Mouse (Mus musculus): Measurements from ENCODE around the gene Zfp688.
"Not testable (repeated sequence)": the region's sequence is repeated elsewhere in the genome, so short reads cannot be mapped to it uniquely, and the experiment has no call there.

Zfp688 gene

DNA sequence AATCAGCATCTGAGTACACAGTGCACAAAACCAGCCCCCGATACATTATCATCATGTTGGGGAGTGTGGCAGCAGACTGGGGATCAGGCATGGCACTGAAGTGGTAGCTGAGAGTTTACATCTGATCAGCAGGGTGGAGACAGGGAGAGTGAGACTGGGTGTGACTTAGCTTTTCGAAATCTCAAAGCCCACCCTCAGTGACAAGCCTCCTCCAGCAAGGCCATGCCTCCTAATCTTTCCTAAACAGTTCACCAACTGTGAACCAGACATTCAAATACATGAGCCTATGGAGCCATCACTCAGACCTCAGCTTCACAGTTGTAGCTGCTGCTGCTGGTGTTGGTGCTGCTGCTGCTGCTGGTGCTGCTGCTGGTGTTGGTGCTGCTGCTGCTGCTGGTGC is 10.4 kb downstream of the Zfp688 start:
- in situ Hi-C loops (cut with MseI, MboI): no loop called here

DNA sequence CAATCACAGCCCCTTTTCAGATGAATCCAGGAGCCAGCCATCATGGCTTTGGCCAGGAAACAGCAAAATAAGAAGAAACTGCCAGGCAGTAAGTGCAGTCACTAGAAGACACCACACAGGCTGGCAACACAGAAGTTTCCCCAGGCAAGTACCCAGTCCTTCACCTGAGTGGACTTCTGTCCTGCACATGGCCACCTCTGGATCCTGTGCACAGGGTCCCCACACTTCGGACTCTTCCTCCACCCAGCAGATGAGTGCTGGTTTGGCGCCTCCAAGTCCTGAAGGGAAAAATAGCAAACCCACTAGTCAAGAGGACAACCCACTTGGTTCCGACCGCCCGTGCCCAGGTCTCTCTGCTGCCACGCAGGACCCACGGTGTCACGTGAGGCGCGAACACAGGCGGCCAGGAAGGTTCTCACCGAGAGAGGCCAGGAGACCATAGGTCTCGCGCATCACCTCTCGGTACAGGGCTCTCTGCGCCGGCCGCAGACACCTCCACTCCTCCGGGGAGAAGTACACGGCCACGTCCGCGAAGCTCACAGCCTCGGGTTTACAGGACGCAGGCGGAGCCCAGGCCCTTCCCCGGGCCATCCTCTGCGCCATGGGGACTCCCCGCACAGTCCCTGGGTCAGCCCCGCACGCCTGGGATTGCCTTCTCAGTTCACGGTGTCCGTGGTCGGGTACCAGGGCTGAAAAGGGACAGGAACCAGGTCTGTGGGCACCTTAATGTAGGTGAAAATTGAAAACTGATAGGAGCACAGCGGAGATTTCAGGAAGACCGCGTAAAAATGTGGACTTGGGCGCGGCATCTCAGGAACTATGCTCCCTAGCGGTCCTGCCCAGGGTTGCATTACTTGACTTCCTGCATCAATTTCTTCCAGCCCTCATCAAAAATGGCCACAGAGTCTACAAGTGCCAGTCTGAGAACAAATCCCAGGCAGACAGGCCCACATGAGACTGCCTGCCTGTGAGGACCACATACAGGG is 15.6 kb downstream of the Zfp688 start, which contains the start of gene Zfp764:
Gene Zfp764, minus strand, starts transcription at position 821 of the 986 bp plus-strand sequence.
- in situ Hi-C loops (cut with MseI, MboI): not testable (repeated sequence)

DNA sequence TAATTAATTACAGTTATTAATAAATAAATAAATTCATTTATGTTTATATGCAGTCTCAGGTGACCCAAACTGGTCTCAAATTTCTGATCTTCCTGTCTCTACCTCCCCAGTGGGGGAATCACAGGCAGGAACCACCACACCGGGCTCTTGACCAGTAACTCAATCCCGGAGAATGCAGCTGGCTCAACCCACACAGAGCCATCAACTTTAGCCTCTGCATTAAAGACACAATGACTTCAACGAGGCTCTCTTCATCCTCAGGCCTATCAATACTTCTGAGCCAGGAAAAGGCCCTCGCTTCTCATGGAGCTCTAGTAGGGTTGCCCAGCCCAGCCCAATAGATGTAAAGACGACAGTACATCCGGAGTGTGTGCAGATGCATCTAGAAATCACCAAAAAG is 17.8 kb downstream of the Zfp688 start:
- in situ Hi-C loops (cut with MseI, MboI): not testable (repeated sequence)

DNA sequence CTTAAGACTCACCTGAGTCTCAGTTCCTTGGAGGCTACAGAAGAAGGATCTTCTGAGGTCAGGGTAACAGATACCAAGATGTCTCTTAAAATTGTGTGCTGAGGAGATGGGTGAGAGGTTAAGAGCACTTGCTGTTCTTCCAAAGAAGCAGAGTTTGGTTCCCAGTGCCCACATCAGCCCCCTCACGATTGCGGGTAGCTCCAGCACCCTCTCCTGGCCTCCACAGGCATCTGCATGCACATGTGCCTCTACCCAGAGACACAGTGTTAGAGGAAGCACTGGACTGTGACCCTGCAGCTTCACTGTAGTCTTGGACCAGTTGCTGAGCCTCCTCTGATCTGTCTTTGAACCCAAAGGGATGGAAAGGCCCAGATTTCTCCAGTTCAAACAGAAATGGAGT is 18.9 kb downstream of the Zfp688 start:
- in situ Hi-C loops (cut with MseI, MboI): no loop called here

DNA sequence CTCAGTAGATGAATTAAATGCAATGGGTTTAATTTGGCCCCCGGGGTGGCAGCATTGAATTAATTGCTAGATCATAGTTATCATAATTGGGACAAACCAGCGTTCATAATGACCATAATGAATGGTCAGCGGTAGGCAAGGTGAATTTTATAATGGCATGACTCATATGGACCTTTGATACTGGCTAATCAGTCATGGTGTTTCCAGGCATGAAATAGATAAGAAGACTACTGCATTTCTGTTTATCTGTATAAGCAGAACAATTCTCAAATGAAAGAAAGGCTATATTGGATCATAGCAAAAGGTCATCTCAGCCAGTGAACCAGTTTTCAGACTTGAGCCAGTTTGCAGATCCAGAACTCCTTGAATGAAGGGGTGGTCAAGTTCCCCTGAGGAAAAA is 21.5 kb downstream of the Zfp688 start:
- in situ Hi-C loops (cut with MseI, MboI): no loop called here

DNA sequence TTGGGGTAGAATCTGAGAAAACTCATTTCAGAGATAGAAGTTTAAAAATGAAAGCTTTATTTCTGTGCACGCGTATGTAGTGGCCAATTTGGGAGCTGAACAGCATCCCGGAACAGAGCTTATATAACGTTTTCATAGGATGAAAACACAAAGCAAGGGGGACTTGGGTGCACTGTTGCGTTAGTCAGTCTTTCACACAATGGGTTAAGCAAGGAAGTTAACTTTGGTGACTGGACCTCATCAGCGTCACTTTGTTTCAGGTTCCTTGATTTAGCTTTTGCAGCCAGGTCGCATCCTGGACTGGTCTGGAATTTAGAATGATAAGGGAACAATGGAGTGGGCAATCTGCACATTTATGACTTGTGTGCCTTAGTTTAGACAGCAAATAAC is 27.9 kb downstream of the Zfp688 start:
- in situ Hi-C loops (cut with MseI, MboI): no loop called here

DNA sequence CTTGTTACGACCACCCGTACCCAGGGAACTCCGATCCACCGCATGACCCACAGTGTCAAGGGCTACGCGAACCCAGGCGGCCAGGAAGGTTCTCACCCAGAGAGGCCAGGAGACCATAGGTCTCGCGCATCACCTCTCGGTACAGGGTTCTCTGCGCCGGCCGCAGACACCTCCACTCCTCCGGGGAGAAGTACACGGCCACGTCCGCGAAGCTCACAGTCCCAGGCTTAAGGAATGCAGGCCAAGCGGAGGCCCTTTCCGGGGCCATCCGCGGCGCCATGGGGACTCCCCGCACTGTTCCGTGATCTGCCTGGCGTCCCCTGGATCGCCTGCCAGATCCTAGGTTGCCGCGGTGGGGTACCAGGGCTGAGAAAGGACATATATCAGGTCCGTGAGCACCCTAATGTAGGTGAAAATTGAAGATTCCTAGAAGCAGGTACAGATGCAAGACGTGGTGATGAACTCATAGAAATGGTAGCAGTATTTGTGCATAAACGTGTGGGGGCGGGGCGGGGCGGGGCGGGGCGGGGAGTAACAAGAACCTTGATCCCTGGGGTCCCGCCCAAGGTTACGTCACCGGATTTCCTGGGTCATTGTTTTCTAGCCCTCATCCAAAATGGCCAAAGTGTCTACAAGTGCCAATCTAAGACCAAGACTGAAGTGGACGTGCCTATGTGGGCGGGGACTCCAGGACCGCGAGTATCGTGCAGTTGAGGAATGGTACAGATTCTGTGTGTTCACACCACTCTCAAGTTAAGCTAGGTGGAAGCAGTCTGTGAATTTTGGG is 28.5 kb downstream of the Zfp688 start, which contains the start of gene E430018J23Rik:
Gene E430018J23Rik, minus strand, starts transcription at position 473 of the 787 bp plus-strand sequence.
- in situ Hi-C loops (cut with MseI, MboI): no loop called here

DNA sequence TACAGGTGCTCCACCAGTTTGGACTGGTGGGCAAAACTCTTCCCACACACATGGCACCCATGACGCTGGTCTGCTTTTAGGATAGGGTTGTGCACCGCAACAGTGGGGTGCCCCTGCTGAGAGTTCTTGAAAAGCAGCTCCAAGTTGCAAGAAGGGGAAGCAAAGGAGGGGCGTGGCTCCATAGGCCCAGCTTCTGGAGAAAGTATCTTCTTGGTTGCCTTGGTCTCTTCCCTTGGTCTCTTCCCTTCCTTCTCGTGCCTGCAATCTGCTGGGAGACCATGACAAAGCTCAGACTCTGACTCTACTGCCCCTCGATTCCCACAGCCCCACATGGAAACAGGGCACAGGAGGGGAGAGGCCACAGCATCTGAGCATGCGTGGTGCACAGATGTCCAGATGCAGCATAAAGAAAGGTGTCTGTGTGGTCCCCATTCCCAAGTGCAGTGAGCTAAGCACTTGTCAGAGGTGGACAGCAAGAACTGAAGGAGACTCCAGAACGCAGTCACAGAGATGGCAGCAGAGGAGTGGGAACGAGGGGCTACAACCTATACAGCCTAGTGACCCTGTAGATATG is 29.5 kb downstream of the Zfp688 start:
- in situ Hi-C loops (cut with MseI, MboI): no loop called here

DNA sequence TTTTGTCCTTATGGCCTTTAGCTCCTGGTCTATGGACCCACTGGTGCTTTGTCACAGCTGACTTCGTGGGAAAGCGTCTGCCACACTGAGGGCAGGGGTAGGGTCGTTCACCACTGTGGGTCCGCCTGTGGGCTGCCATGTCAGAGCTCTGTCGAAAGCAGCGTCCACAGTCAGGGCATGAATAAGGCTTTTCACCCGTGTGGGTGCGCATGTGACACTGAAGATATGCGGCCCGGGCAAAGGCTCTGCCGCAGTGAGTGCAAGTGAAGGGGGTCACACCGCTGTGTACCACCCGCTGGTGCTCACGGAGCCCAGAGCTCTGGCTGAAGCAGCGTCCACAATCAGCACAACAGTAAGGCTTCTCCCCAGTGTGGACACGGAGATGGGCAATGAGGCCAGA is 30.3 kb downstream of the Zfp688 start:
- in situ Hi-C loops (cut with MseI, MboI): no loop called here

DNA sequence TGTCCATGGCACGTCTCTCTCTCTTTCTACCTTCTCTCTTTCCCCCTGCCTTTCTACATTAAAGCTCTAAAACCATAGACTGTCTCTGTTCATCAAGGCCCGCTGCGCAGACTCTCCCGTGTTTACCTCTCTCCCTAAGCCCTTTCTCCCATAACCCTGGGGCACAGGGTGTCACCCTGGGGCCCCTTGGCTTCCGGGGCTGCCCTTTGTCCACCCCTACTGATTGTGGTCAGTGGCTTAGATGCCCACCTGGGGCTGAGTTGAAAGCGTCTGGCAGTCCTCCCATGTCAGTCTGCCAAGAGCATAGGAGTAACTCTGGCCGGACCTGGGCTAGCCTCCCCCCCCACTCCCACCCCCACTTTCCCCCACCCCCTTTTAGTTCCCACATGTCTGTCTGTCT is 31.6 kb downstream of the Zfp688 start:
- in situ Hi-C loops (cut with MseI, MboI): no loop called here

DNA sequence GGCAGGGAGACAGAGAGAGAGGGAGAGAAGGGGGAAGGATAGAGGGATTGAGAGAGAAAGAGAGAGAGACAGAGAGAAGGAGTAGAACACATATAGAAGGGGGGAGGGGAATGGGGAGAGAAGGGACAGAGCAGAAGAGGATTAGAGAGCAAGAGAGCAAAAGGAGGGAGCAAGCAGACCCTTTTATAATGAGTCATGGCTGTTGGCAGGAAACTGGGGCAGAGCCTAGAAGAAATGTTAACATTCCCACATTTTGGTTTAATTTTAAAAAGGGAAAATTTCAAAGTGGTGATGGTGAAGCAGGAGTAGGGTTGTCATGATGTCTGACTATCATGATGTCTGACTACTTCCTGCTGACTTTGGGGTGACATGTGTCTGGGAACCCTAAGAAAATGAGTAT is 33.7 kb downstream of the Zfp688 start:
- in situ Hi-C loops (cut with MseI, MboI): not testable (repeated sequence)

DNA sequence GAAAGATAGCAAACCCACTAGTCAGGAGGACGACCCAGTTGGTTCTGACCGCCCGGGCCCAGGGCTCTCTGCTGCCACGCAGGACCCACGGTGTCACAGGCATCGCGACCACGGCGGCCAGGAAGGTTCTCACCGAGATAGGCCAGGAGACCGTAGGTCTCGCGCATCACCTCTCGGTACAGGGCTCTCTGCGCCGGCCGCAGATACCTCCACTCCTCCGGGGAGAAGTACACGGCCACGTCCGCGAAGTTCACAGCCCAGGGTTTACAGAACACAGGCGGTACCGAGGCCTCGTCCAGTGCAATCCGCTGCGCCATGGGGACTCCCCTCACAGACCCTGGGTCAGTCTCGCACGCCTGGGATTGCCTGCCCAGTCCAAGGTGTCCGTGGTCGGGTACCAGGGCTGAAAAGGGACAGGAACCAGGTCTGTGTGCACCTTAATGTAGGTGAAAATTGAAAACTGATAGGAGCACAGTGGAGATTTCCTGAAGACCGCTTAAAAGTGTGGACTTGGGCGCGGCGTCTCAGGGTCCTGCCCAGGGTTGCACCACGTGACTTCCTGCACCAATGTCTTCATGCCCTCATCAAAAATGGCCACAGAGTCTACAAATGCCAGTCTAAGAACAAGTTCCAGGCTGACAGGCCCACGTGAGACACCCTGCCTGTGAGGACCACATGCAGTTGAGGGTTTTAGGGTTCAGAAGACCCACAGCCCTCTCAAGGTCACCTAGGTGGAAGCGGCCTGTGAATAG is 35.1 kb downstream of the Zfp688 start, which contains the start of gene 9130019O22Rik:
Gene 9130019O22Rik, minus strand, starts transcription at position 526 of the 752 bp plus-strand sequence.
- in situ Hi-C loops (cut with MseI, MboI): no loop called here

DNA sequence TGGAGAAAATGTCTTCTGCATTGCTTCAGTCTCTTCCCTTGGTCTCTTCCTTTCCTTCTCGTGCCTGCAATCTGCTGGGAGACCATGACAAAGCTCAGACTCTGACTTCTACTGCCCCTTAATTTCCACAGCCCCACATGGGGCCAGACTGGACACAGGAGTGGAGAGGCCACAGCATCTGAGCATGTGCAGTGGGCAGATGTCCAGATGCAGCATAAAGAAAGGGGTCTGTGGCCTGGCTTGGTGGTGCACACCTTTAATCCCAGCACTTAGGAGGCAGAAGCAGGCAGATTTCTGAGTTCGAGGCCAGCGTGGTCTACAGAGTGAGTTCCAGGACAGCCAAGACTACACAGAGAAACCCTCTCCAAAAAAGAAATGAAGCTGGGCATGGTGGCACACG is 36.3 kb downstream of the Zfp688 start:
- in situ Hi-C loops (cut with MseI, MboI): not testable (repeated sequence)

DNA sequence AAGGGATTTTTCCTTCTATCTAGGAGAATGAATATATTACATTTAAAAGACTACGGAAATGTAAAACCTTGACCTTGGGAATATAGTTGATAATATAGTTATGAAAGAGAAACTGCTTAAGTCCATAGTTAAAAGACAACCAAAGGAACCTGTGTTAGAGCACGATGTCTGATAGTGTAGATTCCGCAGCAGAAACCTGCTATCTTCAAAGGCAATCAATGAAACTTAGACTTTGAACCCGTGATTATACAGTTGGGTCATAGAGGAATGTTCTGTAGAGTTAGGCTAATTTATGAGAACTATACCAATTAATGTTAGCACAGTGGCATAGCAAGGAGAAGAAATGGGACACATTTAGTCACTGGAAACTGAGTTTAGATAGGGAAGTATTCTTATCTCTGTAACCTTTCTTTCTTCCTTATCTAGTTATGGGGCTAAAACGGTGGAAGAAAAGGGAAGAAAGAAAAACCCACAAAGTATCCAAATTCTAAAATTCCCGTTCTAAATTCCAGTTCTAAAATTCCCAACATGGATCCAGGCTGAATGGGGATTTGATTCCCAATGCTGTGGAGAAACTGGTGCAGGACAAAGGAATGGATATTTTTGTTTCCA is 43.5 kb downstream of the Zfp688 start:
- in situ Hi-C loops (cut with MseI, MboI): no loop called here

DNA sequence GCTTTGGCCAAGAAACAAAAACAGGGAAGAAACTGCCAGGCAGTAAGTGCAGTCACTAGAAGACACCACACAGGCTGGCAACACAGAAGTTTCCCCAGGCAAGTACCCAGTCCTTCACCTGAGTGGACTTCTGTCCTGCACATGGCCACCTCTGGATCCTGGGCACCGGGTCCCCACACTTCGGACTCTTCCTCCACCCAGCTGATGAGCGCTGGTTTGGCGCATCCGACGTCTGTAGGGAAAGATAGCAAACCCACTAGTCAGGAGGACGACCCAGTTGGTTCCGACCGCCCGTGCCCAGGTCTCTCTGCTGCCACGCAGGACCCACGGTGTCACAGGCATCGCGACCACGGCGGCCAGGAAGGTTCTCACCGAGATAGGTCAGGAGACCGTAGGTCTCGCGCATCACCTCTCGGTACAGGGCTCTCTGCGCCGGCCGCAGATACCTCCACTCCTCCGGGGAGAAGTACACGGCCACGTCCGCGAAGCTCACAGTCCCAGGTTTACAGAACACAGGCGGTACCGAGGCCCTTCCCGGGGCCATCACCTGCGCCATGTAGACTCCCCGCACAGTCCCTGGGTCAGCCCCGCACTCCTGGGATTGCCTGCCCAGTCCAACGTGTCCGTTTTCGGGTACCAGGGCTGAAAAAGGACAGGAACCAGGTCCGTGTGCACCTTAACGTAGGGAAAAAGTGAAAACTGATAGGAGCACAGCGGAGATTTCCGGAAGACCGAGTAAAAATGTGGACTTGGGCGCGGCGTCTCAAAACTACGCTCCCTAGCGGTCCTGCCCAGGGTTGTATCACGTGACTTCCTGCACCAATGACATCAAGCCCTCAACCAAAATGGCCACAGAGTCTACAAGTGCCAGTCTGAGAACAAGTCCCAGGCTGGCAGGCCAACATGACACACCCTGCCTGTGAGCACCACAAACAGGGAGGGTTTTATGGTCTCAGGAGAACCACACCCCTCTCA is 46.3 kb downstream of the Zfp688 start, which contains the start of gene Zfp747:
Gene Zfp747, minus strand, starts transcription at position 780 of the 975 bp plus-strand sequence.
- in situ Hi-C loops (cut with MseI, MboI): not testable (repeated sequence)

DNA sequence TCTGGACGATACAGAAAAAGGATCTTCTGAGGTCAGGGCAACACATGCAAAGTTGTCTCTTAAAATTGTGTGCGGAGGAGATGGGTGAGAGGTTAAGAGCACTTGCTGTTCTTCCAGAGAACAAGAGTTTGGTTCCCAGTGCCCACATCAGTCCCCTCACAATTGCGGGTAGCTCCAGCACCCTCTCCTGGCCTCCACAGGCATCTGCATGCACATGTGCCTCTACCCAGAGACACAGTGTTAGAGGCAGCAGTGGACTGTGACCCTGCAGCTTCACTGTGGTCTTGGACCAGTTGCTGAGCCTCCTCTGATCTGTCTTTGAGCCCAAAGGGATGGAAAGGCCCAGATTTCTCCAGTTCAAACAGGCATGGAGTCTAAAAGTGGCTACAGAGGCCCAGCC is 50.0 kb downstream of the Zfp688 start:
- in situ Hi-C loops (cut with MseI, MboI): not testable (repeated sequence)

DNA sequence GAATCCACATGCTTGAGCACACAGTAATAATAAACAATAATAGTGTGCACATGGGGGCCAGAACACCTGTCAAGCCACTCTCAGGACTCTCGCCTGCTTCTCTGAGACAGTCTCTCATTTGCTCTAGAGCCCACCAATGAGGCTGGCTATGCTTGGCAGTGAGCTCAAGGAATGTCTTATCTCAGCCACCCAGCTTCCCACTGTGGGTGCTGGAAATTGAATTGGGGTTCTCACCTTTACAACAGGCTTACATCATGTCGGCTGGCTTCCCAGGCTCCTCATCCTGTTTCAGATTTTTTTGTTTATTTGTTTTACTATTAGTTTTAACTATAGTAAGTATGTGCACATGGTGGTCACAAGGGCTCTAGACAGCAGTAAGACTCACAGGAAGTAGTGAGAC is 50.7 kb downstream of the Zfp688 start:
- in situ Hi-C loops (cut with MseI, MboI): no loop called here

All from mouse trophoblast stem cell (cell line).